Mouse (Mus musculus): ENCODE measurements at regions not wholly inside any gene's neighbourhood (a gene's known extent, or its start where the extent isn't known, plus 50 kb on each side); places are given as distances from the start of the nearest gene placed in this dataset.

GRCm38 (mm10) chr12:96226446-96226845 is 534.4 kb downstream of the Flrt2 start:
- no peak for DNase-seq

- DNase-seq = no peak
Measured at GRCm38 (mm10) chr12:96228714-96229113, 536.7 kb downstream of the Flrt2 start.

- no peak for DNase-seq
Measured at GRCm38 (mm10) chr12:96235510-96235909, 543.5 kb downstream of the Flrt2 start.

- DNase-seq = no peak
Measured at GRCm38 (mm10) chr12:96235996-96236525, 544.0 kb downstream of the Flrt2 start.

GRCm38 (mm10) chr12:96239642-96240041 is 547.6 kb downstream of the Flrt2 start:
- no peak for DNase-seq

- no peak for DNase-seq
Measured at GRCm38 (mm10) chr12:96261978-96262377, 570.0 kb downstream of the Flrt2 start.

GRCm38 (mm10) chr12:96275894-96276293 is 583.9 kb downstream of the Flrt2 start:
- no peak for DNase-seq

- DNase-seq = peak; percentile 47
Measured at GRCm38 (mm10) chr12:96311137-96311536, 619.1 kb downstream of the Flrt2 start.

GRCm38 (mm10) chr12:96323061-96323786 is 631.2 kb downstream of the Flrt2 start:
- no peak for DNase-seq

GRCm38 (mm10) chr12:96351143-96351542 is 659.1 kb downstream of the Flrt2 start:
- DNase-seq = no peak

GRCm38 (mm10) chr12:96378924-96379323 is 686.9 kb downstream of the Flrt2 start:
- DNase-seq = no peak

- no peak for DNase-seq
Measured at GRCm38 (mm10) chr12:96419104-96419503, 727.1 kb downstream of the Flrt2 start.

GRCm38 (mm10) chr12:96419567-96419966 is 727.5 kb downstream of the Flrt2 start:
- no peak for DNase-seq

GRCm38 (mm10) chr12:96427589-96427988 is 735.6 kb downstream of the Flrt2 start:
- DNase-seq = no peak

GRCm38 (mm10) chr12:96442546-96442945 is 750.5 kb downstream of the Flrt2 start:
- DNase-seq = no peak

GRCm38 (mm10) chr12:96453374-96453773 is 761.3 kb downstream of the Flrt2 start:
- DNase-seq = no peak

- DNase-seq = no peak
Measured at GRCm38 (mm10) chr12:96476344-96476743, 784.3 kb downstream of the Flrt2 start.

- no peak for DNase-seq
Measured at GRCm38 (mm10) chr12:96488448-96488960, 796.5 kb downstream of the Flrt2 start.

- DNase-seq = no peak
Measured at GRCm38 (mm10) chr12:96509658-96510057, 817.6 kb downstream of the Flrt2 start.

- no peak for DNase-seq
Measured at GRCm38 (mm10) chr12:96558824-96559223, 866.8 kb downstream of the Flrt2 start.

GRCm38 (mm10) chr12:96594845-96595244 is 902.8 kb downstream of the Flrt2 start:
- no peak for DNase-seq

GRCm38 (mm10) chr12:96615134-96615533 is 923.1 kb downstream of the Flrt2 start:
- DNase-seq = no peak

- DNase-seq = no peak
Measured at GRCm38 (mm10) chr12:96615850-96616249, 923.8 kb downstream of the Flrt2 start.

- DNase-seq = no peak
Measured at GRCm38 (mm10) chr12:96617226-96617625, 925.2 kb downstream of the Flrt2 start.
